Mouse (Mus musculus) brain, adult 2 months (tissue): ENCODE data around the gene Dus2.
A peak's percentile ranks its signal among the peaks of the same experiment; 100 is the strongest.

Experiments used
- DNase-seq: peaks from one replicate; pipeline ENCODE4 v3.0.0; 2011; ENCODE audit warnings: low read depth, low spot score

The Dus2 gene

DNA sequence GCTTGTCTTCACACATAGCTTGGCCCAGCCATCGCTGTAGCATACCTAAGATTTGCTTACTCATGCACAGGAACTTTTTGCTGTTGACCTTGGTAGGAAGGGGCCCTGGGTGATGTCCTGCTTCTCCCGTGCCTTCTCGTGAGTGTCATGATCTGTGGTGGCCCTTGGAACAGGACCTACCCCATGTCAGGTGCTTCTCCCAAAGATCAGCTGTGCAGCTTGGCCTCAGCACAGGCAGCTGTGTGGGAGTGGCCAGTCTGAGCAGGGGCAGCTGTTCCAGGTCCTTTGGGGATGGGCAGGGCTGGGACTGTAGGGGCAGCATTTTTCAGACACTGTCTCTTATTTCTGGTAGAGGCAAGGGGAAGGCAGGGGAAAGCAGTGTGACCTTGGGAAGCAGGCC lies 53.0 kb downstream of the Dus2 start:
- DNase-seq, result no peak

DNA sequence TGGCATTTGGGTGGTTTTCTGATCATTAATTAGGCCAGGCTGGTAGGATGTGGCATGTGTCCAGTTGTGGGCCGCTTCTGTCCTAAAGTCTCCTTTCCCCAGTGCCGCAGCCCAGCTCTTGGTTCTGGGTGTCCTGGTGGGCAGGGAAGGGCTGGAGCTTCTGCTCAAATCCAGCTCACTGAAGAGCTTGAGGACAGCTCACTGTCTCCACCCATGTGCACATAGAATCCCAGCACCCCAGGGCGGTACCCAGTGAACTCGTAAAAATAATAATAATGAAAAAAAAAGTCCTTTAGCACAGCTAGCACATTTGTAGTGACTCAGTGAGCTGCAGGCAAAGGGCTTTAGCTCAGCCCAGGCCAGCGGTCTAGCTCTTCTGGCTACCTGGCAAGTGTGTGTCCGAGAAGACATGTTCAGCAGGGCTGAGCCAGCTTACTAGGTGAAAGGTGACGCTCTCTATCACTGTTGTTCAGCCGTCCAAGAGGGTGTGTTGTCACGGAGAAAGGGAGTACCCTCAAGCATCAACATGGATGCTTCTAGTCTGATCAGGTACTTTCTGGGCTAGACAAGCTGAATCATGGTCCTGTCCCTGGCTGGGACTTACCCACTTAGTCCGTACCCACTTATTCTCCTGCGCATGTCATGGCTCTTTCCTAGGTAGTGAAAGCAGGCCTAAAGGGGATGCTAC lies 55.9 kb downstream of the Dus2 start:
- DNase-seq, result no peak

DNA sequence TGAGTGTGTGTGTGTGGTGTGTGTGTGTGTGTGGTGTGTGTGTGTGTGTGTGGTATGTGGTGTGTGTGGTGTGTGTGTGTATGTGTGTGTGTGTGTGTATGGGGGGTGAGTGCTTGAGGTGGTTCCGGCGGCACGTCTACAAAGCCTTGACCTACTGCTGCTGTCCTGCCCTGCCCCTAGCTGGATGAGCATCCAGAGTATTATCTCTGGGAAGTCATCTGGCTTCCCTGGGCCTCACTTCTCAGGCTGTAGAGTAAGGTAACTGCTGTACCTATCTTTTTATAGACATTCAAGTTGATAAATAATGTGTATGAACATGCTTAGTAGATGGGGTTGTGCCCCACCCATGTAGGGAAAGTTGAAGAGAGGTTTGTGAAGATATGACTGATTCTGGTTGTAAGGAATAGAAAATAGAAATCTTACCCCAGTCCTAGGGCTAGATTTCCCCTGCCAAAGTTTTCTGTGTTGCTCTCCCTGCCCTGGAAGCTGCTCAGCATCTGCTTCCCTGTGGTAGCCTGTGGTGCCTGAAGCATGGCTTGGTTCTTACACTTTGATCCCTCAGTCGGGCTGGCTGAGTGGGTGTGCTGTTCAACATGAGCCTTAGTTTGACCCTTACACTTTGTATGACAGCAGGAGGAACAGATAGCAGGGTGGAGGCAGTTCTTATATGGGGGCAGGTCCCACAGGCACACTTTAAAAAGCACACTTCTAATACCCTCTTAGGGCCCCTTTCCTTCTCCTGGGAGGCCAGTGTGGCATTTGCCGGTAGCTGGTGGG lies 56.9 kb downstream of the Dus2 start:
- no peak for DNase-seq

DNA sequence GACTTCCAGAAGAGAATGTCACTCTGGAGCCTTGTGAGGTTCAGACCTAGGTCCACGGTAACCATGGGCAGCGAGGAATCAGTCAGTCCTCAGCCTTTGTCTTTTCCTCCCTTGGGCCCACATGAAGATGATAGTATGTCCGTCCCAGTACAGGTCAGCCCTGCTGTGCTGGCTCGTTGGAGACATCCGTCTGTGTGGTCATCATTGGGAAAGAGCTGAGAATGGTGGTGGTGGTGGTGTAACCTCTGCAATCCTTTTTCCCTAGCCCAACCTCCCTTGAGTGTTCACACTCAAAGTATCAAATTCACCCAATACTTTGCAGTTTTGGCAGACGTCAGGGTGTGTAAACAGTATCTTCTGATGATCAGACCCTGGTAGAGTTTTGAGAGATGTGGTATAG lies 58.7 kb downstream of the Dus2 start:
- DNase-seq, result no peak

DNA sequence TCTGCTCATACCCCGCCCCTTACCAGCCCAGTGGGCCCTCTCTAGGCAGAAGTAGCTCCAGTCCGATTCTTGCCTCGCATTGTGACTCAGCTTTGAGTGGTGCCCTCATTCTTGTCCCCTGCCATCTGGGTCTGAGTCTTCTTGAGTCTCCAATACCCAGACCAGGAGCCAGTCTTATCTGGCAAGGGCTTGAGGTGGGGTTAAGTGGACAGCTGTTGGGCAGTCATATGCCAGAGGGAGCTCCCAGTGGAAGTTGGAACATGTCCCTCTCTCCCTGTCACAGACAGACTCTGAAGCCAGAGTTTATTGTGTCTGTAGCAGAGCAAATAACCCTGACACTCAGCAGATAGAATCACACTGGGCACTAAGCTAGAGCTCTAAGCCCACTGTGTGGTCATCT lies 59.9 kb downstream of the Dus2 start:
- DNase-seq, result peak; percentile 26

DNA sequence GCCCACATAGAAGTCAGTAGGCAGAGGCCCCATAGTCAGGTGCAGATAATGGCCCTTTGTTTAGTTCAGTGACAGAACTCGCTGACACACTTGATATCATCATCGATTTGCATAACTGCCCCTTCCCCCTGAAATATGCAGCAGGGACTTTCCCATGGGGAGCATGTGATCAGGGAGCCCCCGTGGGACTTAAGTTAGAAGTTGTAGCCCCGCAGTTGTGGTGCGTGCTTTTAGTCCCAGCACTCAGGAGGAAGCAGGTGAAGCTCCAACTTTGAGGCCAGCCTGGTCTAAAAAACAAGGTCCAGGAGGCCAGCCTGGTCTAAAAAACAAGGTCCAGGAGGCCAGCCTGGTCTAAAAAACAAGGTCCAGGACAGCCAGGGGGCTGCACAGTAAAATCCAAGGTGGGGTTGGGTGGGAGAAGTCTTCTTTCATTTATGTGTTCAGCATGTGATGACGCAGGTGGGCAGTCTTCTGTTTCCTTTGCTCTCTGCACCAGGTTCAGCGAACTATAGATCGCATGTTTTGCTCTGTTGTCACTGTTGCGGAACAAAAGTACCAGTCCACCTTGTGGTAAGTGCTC lies 61.5 kb downstream of the Dus2 start:
- peak; percentile 55 for DNase-seq

DNA sequence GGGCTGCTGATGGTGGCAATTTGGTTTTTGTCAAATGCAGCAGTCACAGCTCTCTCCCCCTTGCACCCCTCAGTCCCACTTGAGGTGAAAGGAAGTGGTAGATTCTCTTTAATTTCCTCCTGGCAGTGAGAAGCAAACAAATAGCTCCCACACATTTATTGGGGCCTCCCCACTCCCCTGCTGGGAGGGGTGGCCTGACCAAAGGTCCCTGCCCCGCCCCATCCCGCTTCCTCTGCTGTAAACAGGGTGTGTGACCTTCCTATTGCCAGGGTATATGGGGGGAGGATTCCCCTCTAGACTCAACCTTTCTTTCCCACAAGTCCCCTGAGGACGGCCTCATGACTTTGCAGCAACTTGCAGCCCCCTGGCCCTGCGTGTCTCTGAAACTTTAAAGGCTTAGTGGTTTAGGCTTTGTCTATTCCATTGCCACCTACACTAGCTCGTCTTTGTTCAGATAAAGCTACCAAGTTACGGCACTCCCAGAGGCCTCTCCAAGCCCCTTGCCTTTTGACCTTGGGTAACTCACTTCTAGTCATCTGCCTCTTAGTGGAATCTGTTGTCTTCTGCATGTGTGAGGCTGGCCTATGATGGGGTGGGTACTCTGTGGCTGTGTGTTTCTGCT lies 63.2 kb downstream of the Dus2 start:
- DNase-seq, result no peak

DNA sequence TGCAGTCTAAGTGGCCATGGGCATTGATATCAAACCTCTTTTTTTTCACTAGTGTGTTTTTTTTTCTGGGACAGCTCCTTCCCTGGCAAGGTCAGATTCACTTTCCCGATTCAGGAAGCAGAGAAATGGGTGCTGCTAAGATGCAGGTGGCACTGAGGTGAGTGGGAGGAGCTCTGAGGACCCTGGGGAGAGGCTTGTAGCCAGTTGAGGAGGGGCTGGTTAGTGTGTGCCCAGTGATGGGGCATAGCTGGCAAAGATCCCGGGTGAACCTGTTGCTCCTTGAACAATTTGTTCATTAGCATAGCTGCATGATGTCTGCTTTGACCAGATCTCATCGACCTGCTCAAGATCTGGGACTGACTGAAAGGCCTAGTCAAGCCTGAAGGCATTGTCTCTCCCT lies 63.9 kb downstream of the Dus2 start:
- no peak for DNase-seq

DNA sequence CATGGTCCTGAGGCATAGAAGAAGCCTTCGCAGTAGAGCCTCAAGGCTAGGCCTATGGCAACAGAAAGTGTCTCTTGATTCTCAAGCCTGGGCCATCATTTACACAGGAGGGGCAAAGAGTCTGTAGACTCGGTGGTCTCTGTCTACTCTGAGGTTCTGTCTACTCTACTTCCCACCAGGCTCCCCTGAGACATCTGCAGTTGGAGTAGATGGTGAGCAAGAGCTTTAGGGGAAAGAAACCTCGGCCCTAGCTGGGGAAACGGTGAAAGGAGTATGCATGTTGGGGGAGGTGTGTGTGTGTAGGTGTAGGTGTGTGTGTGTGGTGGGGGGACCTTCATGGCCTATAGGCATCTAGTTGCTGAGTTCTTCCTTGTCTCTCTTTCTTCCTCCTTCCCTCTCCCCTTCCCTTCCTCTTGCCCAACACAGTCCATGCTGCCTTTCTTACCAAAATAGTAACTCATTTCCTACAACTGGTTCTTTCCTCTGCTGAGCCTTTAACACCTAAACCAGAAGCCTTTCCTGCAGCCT lies 65.4 kb downstream of the Dus2 start:
- DNase-seq, result no peak

DNA sequence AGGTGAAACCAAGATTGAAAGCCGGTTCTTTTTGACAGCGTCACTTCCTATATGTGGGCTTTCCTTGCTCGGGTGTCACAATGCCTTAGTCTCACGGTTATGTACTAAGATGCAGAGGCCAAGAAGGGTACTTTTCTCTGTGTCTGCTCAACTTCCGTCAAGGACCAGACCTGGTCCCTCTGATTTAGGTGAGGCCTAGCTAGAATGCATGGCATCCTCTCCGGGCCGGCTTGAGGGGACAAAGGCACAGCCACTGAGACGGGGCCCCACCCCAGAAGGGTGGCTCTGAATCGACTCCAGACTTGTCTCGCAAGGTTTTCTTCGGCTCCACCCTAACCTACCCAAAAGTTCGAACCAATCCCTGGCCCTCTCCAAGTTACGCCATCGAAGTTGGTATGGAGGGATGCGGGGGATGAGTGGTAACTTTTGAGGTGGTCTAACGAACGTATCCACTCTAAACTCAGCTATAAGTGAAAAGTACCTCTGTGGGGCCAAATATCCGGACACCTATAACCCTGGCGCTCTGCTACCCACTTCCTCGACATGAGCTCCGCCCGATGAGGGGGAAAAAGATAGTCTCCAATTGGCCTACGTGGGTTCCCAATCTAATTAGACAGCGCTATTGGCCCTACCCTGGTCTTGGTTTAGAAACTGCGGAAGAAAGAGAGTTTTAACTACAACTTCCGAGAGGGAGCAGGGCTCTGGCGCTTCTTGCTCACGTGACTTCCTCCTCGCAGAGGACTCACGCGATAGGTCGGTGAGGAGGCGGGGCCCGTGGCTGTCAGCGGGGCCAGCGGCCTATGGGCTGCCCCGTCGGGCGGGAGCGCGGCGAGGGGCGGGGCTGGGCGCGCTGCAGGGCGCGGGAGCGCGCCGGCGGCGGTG lies 67.8 kb downstream of the Dus2 start, which contains the start of gene Nfatc3:
Nfatc3 (plus strand) TSS at position 110 of the 882 bp plus-strand sequence.
- peak; percentile 99 for DNase-seq

DNA sequence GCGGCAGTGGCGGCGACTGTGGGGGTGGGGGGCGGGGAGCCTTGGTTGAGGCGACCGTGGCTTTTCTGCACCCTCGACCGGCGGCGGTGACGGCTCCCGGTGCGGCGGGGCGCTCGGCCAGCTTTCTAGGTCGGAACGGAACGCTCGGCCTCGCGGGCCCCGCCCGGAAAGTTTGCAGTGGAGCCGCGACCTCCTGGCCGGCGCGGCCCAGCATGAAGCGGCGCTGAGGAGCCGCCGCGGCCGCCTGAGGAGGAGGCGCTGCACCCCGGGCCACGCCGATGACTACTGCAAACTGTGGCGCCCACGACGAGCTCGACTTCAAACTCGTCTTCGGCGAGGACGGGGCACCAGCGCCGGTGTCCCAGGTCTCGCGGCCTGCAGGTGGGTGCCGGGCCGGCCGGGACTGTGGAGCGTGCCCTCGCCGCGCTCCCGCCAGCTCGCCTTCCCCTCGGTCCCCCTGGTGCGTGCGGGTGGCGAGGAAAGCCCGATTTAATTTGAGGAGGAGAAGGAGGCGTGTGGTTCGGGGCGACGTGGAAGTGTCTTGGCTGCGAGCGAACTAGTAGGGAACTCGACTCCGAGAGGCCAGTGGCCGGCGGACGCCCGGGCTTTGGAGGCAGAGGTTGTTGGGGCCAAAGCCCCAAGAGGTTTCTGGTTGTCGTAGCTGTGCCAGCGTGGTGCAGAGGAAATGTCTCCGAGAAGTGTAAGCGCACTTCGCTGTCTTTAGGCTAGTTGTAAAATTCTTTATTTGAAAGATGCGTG lies 68.7 kb downstream of the Dus2 start:
- peak; percentile 67 for DNase-seq

DNA sequence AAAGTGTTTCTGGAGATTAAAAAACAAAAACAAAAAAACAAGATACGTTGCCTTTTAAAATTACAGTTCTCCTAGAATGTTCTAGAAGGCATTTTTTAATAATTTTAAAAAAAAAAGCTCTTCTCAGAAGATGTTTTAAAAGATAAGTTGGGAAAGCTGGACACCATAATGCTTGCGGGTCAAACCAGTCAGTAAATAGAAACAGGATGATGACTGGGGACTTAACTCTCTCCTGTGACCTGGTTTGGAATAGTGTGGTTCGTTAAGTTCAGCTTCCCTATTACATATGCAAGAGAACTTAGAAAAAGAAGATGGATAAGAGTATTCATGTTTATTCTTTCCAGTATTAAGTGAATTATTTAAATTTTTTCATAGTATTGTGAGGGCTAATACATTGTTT lies 69.4 kb downstream of the Dus2 start:
- no peak for DNase-seq

DNA sequence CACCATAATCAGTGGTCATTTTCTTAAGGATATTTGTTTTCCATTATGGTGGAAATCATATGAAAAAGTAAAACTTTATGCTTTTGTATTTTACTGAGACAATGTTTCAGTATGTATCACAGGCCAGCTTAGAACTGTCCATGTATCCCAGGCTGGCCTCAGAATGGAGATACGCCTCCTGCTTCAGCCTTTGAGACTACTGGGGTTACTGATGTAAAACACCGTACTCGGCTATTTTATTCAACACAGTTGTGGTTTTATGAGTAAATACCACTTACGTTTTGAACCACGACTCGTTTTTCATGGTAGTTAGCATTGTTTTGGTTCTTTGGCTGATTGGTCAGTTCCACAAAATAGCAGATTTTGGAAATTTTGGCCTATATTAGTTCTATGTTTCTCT lies 70.5 kb downstream of the Dus2 start:
- no peak for DNase-seq

DNA sequence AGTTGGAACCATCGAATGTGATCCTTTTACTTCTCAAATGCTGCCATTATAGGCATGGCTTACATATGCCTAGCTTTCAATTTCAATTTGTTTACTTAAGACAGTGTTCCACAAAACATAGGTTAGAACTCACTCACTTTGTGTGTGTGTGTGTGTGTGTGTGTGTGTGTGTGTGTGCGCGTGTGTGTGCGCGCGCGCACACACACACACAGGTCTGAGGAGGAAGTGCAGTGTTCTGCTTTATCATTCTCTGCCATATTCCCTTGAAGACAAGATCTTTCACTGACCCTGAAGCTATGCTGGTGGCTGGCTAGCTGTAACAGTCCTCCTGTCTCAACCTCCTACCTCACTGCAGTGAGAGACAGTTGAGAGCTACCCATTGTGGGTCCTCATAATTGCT lies 71.9 kb downstream of the Dus2 start:
- DNase-seq, result no peak

DNA sequence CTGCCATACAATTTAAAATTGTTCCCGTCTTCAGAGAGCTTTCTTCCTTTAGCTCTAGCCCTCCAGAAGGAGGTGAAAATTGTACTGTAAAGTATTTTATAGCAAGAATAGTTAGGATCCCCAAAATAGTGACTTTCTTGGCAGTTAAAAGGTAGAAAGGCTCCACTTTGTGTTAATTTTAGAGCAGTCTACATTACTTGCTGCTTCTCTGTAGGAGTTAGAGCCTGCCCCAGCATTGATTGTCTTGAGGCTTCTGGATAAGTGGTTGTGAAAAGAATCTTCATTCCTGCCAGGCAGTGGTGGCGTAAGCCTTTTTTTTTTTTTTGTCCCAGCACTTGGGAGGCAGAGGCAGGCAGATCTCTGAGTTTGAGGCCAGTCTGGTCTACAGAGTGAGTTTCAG lies 75.6 kb downstream of the Dus2 start:
- DNase-seq, result peak; percentile 74

DNA sequence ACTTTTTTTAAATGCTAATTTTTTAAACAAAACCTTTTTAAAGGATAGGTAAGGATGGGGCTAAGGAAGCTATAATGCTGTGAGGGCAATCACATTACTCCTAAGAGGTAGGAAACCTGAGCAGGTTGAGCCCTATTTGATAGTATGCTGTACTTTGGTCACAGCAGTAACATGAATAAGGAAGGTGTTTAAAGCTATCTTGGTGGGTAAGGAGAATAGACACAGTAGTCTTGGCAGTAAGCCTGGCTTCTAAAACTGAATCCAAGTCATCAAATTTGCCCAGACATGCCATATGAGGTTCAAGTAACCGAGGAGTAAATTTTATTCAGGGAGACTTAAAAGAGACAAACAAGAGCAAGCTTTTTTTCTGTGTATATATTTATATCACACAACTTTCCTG lies 78.4 kb downstream of the Dus2 start:
- peak; percentile 64 for DNase-seq

DNA sequence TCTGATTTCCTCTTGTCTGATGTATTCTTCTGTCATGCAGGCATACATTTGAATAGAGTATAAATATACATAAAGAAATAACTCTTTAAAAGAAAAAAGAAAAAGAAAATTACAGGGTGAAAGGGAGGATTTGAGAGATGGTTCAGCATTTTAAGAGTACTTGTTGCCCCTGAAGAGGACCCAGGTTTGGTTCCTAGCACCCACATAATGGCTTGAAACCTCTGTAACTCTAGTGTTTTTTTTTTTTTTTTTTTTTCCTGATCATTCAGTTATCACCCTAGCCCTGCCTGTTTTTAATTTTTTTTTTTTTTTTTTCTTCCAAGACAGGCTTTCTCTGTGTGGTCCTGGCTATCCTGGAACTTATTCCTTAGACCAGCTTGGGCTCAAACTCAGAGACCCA lies 81.0 kb downstream of the Dus2 start:
- DNase-seq, result no peak

DNA sequence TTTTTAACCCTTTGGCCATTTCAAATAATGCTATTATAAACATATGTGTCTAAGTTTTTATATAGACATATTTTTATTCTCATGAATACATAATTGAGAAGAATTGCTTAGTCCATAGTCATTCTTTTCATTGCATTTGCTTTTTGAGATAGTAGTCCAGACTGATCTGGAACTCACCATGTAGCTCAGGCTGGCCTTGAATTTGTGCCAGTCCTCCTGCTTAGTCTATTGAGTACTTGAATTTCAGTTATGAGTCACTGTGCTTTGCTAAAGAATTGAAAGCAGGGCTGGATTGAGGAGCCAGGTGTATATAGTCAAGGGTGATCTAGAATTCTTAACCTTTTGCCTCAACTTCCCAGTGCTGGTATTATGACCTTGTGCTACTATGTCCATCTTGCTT lies 83.1 kb downstream of the Dus2 start:
- peak; percentile 27 for DNase-seq

DNA sequence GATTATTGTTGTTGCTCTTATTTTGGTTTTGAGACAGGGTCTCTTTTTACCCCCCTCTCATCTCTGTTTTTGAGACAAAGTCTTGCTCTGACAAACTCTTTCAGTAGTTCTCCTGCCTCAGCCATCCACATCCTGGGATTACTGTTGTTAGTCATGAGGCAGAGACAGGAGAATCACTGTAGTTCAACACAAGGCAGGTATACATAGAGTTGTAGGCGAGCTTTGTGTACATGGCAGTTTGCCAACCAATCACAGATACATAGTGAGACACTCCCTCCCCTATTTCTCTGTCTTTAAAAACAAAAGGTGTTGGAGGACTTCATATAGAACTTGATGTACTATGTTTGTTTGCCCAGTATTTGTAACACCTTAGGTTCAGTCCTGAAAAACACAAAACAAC lies 83.5 kb downstream of the Dus2 start:
- DNase-seq, result no peak

DNA sequence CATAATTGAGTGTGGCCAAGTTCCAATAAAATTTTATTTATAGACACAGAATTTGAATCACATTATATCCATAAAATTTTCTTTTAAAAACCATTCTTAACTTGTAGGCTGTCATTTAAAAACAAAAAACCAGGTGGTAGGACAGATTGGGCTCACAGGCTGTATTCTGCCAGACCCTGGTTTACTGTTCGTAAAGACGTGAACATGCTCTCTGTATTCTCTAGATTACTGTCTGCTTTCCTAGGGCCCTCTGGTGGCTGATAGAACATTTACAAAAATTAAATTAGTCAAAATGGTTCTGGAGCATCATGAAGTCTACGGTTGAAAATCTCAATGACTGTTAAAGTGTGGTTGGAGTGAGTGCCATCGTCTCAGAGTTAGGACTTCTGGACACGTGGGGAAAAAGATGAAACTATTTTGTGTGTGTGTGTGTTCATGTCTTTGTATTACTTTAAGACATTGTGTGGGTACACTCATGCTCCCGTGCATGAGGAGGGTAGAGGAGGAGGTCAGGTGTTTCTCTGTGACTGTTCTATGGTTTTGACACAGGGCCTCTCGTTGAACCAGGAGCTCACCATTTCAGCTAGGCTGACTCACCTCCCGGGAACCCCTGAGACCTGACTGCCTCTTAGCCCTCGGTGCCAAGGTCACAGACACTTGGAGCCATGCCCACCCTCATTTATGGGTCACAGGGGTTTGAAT lies 84.2 kb downstream of the Dus2 start:
- DNase-seq, result peak; percentile 67
